8 mouse cellular contexts compared by ENCODE assay signal in the genomic region with DNA sequence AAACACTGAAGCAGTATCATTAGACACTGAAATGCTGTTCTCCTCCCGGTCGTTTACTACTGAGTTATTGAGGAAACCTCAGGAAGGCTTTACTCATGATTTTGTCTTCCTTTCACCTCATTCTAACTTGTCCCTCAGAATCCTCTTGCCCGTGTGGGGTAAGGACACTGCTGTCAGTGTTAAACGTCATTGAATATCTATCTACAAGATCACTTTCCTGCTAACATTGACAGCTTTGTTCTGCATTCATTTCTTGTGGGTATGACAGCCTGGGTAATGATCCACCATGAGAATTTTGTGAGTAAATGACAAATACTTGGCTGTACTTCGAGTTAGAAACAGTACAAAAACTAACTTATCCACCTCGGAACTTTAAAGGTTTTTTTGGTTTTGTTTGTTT. TPM values are rescaled to one million over a fixed set of nuclear protein-coding genes. Genes with fewer than 3 reads are reported as not detected.
A peak's percentile ranks its signal among the peaks of the same experiment; 100 is the strongest.
DNase-seq lines count a peak whose midpoint lies in the region; ATAC-seq lines count a peak whose summit lies in the region.

No protein-coding gene starts in this region.

- H3K9ac ChIP-seq in liver, embryonic 12.5 days: peak overlapping the region; percentile 73

- peaks cover 20% of the 10 kb centered on the region for H3K36me3 ChIP-seq in erythroblast, embryonic 14.5 days (ENCODE audit: control insufficient read depth)
- peaks cover 6% of the 10 kb centered on the region; the same call in 1 of the 2 replicates for H3K36me3 ChIP-seq in liver, embryonic 12.5 days

- no peak for ATAC-seq in erythroblast, adult 5-6 weeks (replicated peaks; ENCODE audit: low FRiP score, poor library complexity, severe bottlenecking)
- ATAC-seq in liver, embryonic 12.5 days: no peak

- no peak overlapping the region for H3K27ac ChIP-seq in liver, embryonic 12.5 days

- H3K4me3 ChIP-seq in erythroblast, embryonic 14.5 days (replicated peaks): peak overlapping the region; percentile 81
- peak overlapping the region; percentile 83 for H3K4me3 ChIP-seq in liver, embryonic 12.5 days

- 37% methylated on average over 6 of the region's 6 CpGs for WGBS in liver, embryonic 12.5 days (ENCODE audit: insufficient replicate concordance)

- no peaks in the 10 kb centered on the region for H3K27me3 ChIP-seq in erythroblast, embryonic 14.5 days (ENCODE audit: control insufficient read depth)
- no peaks in the 10 kb centered on the region for H3K27me3 ChIP-seq in liver, embryonic 12.5 days (replicated peaks)

- H3K4me2 ChIP-seq in liver, embryonic 12.5 days: peak overlapping the region; percentile 90

- peak; percentile 3 for DNase-seq in thymus, postnatal 0 days (ENCODE audit: low spot score)
- no peak for DNase-seq in thymus, postnatal 10 days (ENCODE audit: low spot score in 2 of 2)
- no peak for DNase-seq in embryo, embryonic 10.5 days (ENCODE audit: low spot score)
- no peak for DNase-seq in urinary bladder, adult 18-20 months (ENCODE audit: low spot score in 2 of 2)
- no peak for DNase-seq in kidney, adult 9 months

- H3K4me1 ChIP-seq in erythroblast, embryonic 14.5 days (ENCODE audit: control insufficient read depth): peaks cover 18% of the 10 kb centered on the region
- H3K4me1 ChIP-seq in liver, embryonic 12.5 days: peaks cover 18% of the 10 kb centered on the region

- H3K9me3 ChIP-seq in erythroblast, embryonic 14.5 days (ENCODE audit: control insufficient read depth, low read length): no peaks in the 10 kb centered on the region
- no peaks in the 10 kb centered on the region for H3K9me3 ChIP-seq in liver, embryonic 12.5 days (replicated peaks)

RNA-seq across cellular contexts. Expression of a gene that starts 0.8 kb away (rescaled TPM):
- polyA plus RNA-seq in erythroblast, embryonic 14.5 days (2012): not detected in 2 replicates
- total RNA-seq in erythroblast, adult 5-6 weeks (2015; ENCODE audit: low replicate concordance): 2.9 and 11.5 TPM in 2 replicates
- total RNA-seq in erythroblast, adult 5-6 weeks (2017; ENCODE audit: low replicate concordance): 1.8 and 3.0 TPM in 2 replicates
- 2.8 and 3.7 TPM in 2 replicates for polyA plus RNA-seq in thymus, postnatal 0 days (2015; fragmentation: Nextera tagmentation; extraction: Ambion mirVana)
- polyA plus RNA-seq in liver, embryonic 12.5 days (2016; fragmentation: Nextera tagmentation; extraction: Ambion mirVana): 1.8 and 2.0 TPM in 2 replicates
